Mouse (Mus musculus): ENCODE results near the gene Map4k4.

DNA sequence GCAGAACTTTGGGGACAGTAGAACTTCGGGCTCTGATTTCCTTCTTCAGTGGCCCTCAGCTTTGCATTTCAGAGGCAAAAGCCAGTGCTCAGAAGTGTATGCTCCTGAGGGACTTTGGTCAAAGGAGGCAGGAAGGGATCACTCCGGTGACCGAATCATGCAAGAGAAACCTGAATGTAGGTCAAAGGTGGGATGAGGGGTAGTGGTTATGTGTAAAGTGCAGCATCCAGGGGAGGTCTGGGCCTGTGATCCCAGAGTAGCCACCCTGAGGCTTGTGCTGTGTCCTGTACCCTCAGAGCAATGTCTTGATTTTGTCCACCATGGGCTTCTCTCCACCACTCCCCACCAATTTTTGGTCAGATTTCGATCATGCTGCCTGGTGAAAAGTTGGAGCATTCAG lies 171.8 kb downstream of the Map4k4 start:
- TF ChIP-seq CTCF (IDR thresholded peaks at IDR 0.05; ENCODE audit: extremely low read depth, insufficient read depth, low read length) (no peak), POLR2A (IDR thresholded peaks at IDR 0.05; ENCODE audit: extremely low read depth, insufficient read depth, low read length) (no peak)
